Mouse (Mus musculus) liver, adult 2 months (tissue): ENCODE results near the gene Rpp30. TPM values are rescaled to one million over a fixed set of nuclear protein-coding genes. Genes with fewer than 3 reads are reported as not detected.
A peak's percentile ranks its signal among the peaks of the same experiment; 100 is the strongest.

ENCODE experiments used
- DNase-seq: peaks from one replicate; pipeline ENCODE4 v3.0.0-alpha.2; 2011; ENCODE audit warnings: low read depth, low spot score; ENCODE audit errors: extremely low read depth
- H3K27ac ChIP-seq: fragments of 200-500 bp; replicated peaks from 2 replicates; pipeline ENCODE4 v1.5.1; 2012; ENCODE audit warnings: low read depth, mild to moderate bottlenecking, control low read depth, inconsistent platforms, low read length; ENCODE audit not compliant: insufficient read depth
- H3K27me3 ChIP-seq: fragments of 200-500 bp; 2 replicates; pipeline ENCODE4 v1.6.1; 2012; ENCODE audit warnings: mild to moderate bottlenecking, moderate library complexity, low read length, inconsistent platforms; ENCODE audit not compliant: control insufficient read depth, insufficient read depth
- H3K36me3 ChIP-seq: fragments of 200-500 bp; 2 replicates; pipeline ENCODE4 v1.6.1; 2012; ENCODE audit warnings: low read length, inconsistent platforms; ENCODE audit not compliant: control insufficient read depth, insufficient read depth
- H3K4me1 ChIP-seq: fragments of 200-500 bp; 2 replicates; pipeline ENCODE4 v1.6.1; 2011; ENCODE audit warnings: low read length; ENCODE audit not compliant: control insufficient read depth, insufficient read depth
- H3K4me3 ChIP-seq: fragments of 200-500 bp; 2 replicates; pipeline ENCODE4 v1.5.1; 2011; ENCODE audit warnings: low read depth, mild to moderate bottlenecking, control low read depth, low read length, moderate library complexity; ENCODE audit not compliant: insufficient read depth
- H3K79me2 ChIP-seq: fragments of 200-500 bp; 2 replicates; pipeline ENCODE4 v1.6.1; 2012; ENCODE audit warnings: inconsistent platforms, mild to moderate bottlenecking, low read length, moderate library complexity; ENCODE audit not compliant: control insufficient read depth, insufficient read depth
- H3K9ac ChIP-seq: fragments of 200-500 bp; 2 replicates; pipeline ENCODE4 v1.6.1; 2012; ENCODE audit warnings: low read depth, mild to moderate bottlenecking, control low read depth, inconsistent platforms, low read length
- CTCF ChIP-seq: fragments of 200-500 bp; IDR thresholded peaks from 2 replicates; pipeline ENCODE4 v1.5.1; 2011; ENCODE audit warnings: low read depth, low read length, control low read depth
- POLR2A ChIP-seq: fragments of 200-500 bp; IDR thresholded peaks from 2 replicates; pipeline ENCODE4 v1.6.1; 2011; ENCODE audit warnings: low read length, control low read depth; ENCODE audit not compliant: insufficient read depth; ENCODE audit errors: extremely low read depth
- WGBS: fragments of 180-500 bp; shearing (Covaris S2); methylation state at CpG from one replicate; pipeline ENCODE4 v1.1.7; 2018; 5-methylcytosine and 5-hydroxymethylcytosine counted together
- polyA plus RNA-seq: library from polyadenylated mRNA; depleted of rRNA; stranded (reverse); fragments of >200 nt; gene quantifications from 2 replicates; pipeline ENCODE4 v1.2.3, GENCODE M21; 2012
- total RNA-seq: library from RNA; depleted of rRNA; stranded (reverse); fragments of >200 nt; gene quantifications from 2 replicates; pipeline ENCODE4 v1.2.3, GENCODE M21; 2014

Rpp30 gene
- total and polyA plus RNA-seq, 2 experiments: 1.3 to 10.8 TPM

GRCm38 (mm10) chr19:36119783-36120471 lies 36.4 kb downstream of the Rpp30 start, which contains the start of gene Ankrd1:
TSS of gene Ankrd1 (minus strand) at chr19:36120099.
- no peak within 1 kb of the TSS for H3K27ac ChIP-seq
- WGBS: 70% methylated on average over 14 of the region's 14 CpGs
- DNase-seq: no peak
- H3K79me2 ChIP-seq: no peaks in the 10 kb centered on the region
- no peak for TF ChIP-seq CTCF
- no peaks in the 10 kb centered on the region for H3K4me1 ChIP-seq
- H3K4me3 ChIP-seq: no peak within 1 kb of the TSS
- H3K9ac ChIP-seq: no peak within 1 kb of the TSS
- H3K36me3 ChIP-seq: no peaks in the 10 kb centered on the region
- H3K27me3 ChIP-seq: no peaks in the 10 kb centered on the region

GRCm38 (mm10) chr19:36124203-36124602 lies 40.7 kb downstream of the Rpp30 start:
- WGBS: 78% methylated on average over 1 of the region's 1 CpGs
- Histone ChIP-seq H3K4me3 (no peak overlapping the region), H3K79me2 (no peaks in the 10 kb centered on the region), H3K27me3 (no peaks in the 10 kb centered on the region), H3K4me1 (no peaks in the 10 kb centered on the region), H3K27ac (no peak overlapping the region), H3K36me3 (no peaks in the 10 kb centered on the region), H3K9ac (no peak overlapping the region)
- DNase-seq: no peak
- TF ChIP-seq CTCF (no peak), POLR2A (no peak)

- no peak for TF ChIP-seq POLR2A
- TF ChIP-seq CTCF: no peak
- no peak for DNase-seq
- H3K4me3 ChIP-seq: no peak overlapping the region
- no peaks in the 10 kb centered on the region for H3K36me3 ChIP-seq
- no peaks in the 10 kb centered on the region for H3K79me2 ChIP-seq
- no peaks in the 10 kb centered on the region for H3K27me3 ChIP-seq
- no peaks in the 10 kb centered on the region for H3K4me1 ChIP-seq
- H3K27ac ChIP-seq: no peak overlapping the region
- no peak overlapping the region for H3K9ac ChIP-seq
- 96% methylated on average over 3 of the region's 3 CpGs for WGBS
Measured at GRCm38 (mm10) chr19:36128440-36128839, 44.9 kb downstream of the Rpp30 start.

GRCm38 (mm10) chr19:36129213-36129612 lies 45.7 kb downstream of the Rpp30 start:
- TF ChIP-seq CTCF: no peak
- DNase-seq: peak; percentile 19
- H3K4me3 ChIP-seq: no peak overlapping the region
- no peaks in the 10 kb centered on the region for H3K27me3 ChIP-seq
- no peaks in the 10 kb centered on the region for H3K36me3 ChIP-seq
- H3K79me2 ChIP-seq: no peaks in the 10 kb centered on the region
- H3K9ac ChIP-seq: no peak overlapping the region
- H3K27ac ChIP-seq: no peak overlapping the region; the same call in 1 of the 2 replicates
- WGBS: 14% methylated on average over 9 of the region's 9 CpGs
- H3K4me1 ChIP-seq: no peaks in the 10 kb centered on the region

GRCm38 (mm10) chr19:36129643-36130042 lies 46.1 kb downstream of the Rpp30 start:
- WGBS: 8% methylated on average over 12 of the region's 12 CpGs
- H3K4me3 ChIP-seq: no peak overlapping the region
- H3K27me3 ChIP-seq: no peaks in the 10 kb centered on the region
- no peak for TF ChIP-seq CTCF
- no peak for TF ChIP-seq POLR2A
- no peak overlapping the region for H3K27ac ChIP-seq
- no peaks in the 10 kb centered on the region for H3K36me3 ChIP-seq
- DNase-seq: no peak
- no peak overlapping the region for H3K9ac ChIP-seq
- no peaks in the 10 kb centered on the region for H3K4me1 ChIP-seq
- no peaks in the 10 kb centered on the region for H3K79me2 ChIP-seq

GRCm38 (mm10) chr19:36130181-36130580 lies 46.7 kb downstream of the Rpp30 start:
- no peak overlapping the region for H3K4me3 ChIP-seq
- no peak for DNase-seq
- no peaks in the 10 kb centered on the region for H3K36me3 ChIP-seq
- no peaks in the 10 kb centered on the region for H3K79me2 ChIP-seq
- H3K27ac ChIP-seq: no peak overlapping the region
- WGBS: 56% methylated on average over 2 of the region's 2 CpGs
- no peaks in the 10 kb centered on the region for H3K4me1 ChIP-seq
- TF ChIP-seq POLR2A: no peak
- TF ChIP-seq CTCF: no peak
- no peaks in the 10 kb centered on the region for H3K27me3 ChIP-seq
- no peak overlapping the region for H3K9ac ChIP-seq
